Mouse (Mus musculus): Measurements from ENCODE around the gene Sema6c.

Gene Sema6c

DNA sequence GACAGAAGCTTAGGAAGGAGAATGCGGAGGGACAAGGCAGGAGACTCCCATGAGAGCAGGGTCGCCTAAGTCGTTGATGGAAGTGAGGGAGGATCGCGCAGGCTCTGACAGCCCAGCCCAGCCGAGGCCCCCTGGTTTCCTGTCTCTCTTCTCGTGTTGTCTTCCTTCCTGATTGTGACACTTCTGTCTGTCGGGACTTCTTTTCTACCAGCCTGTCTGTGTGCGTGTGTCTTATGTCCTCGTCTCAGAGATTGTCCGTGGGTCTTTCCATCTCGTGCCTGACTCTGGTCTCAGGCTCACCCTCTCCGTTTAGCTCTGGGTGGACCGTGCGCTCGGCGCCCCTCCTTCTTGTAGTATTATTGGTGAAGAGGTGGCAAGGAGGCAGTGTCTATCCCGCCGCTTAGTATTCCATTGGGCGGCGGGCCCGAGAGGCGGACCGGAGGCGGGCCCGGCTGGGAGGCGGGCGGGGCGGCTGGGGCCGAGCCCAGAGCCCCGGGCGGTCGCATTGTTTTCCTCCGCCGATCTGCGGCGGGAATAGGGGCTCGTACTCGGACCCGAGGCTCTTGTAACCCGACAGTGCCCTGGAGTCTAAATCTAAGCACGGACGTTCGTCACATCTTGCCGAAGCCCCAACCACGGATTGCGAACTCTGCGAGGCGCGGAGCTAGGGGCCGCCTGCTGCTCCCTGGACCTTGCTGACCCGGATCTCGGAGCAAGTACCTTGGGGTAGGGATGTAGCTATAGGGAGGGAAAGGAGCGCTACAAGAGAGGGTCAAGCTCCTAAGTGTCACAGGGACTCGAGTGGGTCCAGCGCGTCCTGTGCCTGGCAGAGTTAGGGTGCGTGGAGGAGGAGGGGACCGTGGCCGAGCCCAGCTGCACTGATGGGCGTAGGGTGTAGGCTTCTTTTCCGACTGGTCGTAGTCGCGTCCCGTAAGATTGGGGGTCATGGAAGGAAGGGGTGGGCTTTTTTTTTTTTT, at the start of gene Sema6c:
TSS of gene Sema6c (plus strand) at position 471 of the 977 bp plus-strand sequence.
- in situ Hi-C loops (cut with MboI; ENCODE audit: unreplicated experiment in 2 of 2) = loop anchor here in 1 of 2 experiments (10.0 kb wide), 1 partner anchor 105 kb away; no protein-coding TSS in a partner anchor

DNA sequence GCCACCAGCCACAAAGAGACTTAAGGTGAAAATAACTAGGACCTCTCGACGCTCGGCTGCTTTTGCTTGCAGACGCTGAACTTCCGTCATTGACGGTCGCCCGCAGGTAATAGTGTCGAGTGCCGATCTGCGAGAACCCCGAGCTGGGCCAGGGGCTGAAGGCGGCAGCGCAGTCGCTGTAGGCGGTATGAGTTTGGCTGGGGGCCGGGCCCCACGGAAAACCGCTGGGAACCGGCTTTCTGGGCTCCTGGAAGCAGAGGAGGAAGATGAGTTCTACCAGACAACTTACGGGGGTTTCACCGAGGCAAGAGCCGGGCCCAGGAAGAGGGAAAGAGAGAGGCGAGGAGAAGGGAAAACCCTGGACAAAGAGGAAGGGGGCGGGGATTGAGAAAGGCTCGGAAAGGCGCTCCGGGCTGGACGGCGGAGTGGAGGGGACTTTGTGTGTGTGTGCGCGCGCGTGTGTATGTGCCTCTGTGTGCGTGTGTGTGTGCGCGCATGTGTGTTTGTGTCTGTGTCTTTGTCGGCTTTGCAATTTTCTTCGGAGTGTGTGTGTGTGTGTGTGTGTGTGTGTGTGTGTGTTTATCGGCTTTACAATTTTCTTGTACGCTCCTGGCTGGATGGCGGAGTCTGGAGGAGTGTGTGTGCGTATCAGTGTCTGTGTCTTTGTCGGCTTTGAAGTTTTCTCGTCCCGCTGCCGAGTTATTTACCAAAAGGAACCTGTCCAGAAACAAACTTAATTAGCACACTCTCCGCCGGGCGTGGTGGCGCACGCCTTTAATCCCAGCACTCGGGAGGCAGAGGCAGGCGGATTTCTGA, 49.1 kb upstream of the Sema6c start, which contains the start of gene Vps72:
TSS of gene Vps72 (plus strand) at position 112 of the 816 bp plus-strand sequence.
- in situ Hi-C loops (cut with MboI; ENCODE audit: unreplicated experiment in 2 of 2) = no loop called here

DNA sequence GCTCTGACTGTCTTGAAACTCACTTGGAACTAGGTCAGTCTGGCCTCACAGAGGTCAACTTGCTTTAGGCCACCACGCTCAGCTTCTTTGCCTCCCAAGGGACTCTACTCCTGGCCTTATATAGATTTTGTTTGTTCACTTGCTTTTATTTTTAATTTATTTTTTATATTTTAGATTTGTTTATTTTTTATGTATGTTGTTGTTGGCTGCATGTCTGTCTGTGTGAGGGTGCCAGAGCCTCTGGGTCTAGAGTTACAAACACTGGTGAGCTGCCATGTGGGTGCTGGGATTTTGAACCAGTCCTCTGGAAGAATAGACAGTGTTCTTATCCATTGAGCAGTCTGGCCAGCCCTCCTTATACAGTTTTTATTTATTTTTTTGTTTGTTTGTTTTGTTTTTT, 47.5 kb upstream of the Sema6c start:
- in situ Hi-C loops (cut with MboI; ENCODE audit: unreplicated experiment in 2 of 2) = no loop called here

DNA sequence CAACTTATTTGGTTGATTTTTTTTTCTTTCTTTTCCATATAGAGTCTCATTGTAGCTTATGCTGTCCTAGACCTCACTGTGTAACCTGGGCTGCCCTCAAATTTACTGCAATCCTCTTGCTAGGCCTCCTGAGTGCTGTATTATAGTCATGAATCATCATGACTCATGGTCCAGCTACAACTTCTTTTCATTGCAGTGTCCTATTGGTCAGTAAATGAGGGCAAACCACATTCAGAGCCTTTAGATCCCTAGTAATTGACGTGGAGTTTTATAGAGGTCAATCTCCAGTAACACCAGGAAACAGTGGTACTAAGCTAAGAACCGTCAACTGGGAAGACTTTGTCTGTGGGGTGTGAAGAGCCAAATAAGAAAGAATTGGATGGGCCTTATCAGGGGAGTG, 42.5 kb upstream of the Sema6c start:
- in situ Hi-C loops (cut with MboI; ENCODE audit: unreplicated experiment in 2 of 2) = no loop called here

DNA sequence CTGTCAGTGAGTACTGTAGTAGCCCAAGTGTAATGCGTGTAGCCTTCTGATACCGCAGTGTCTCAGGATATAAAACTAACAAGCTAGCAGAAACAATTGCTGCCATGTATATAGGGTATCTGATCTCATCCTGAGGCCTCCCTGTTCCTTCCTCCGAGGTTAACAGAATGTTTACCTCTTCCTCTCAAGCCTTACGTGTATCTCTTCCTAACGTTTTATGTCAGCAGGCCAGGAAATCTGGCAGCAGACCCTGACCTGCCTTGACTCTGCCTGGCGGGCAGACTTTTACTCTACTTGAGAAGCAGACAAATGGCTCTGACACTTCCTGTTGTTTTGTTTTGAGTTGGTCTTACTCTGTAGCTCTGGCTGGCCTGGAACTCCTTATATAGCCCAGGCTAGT, 38.7 kb upstream of the Sema6c start:
- in situ Hi-C loops (cut with MboI; ENCODE audit: unreplicated experiment in 2 of 2) = no loop called here

DNA sequence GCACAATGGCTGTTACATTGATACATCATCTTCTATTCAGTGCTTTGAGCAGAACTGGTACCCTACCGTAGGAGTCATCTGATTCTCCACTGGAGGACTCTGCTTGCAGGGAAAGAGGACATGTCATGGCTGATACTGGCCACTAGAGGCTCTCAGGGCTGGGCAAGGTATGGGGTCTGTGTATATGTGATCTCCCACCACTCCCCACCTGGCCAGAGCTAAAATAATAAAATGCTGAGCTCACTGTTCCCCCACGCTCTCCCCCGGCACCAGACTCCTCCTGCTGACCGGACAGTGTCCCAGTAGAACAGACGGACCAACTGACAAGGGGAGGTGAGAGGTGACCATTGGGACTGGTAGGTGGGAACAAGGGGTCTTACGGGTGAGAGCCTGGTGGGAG, 36.0 kb upstream of the Sema6c start, which contains the start of gene Tmod4:
TSS of gene Tmod4 (plus strand) at position 231 of the 400 bp plus-strand sequence.
- in situ Hi-C loops (cut with MboI; ENCODE audit: unreplicated experiment in 2 of 2) = no loop called here

DNA sequence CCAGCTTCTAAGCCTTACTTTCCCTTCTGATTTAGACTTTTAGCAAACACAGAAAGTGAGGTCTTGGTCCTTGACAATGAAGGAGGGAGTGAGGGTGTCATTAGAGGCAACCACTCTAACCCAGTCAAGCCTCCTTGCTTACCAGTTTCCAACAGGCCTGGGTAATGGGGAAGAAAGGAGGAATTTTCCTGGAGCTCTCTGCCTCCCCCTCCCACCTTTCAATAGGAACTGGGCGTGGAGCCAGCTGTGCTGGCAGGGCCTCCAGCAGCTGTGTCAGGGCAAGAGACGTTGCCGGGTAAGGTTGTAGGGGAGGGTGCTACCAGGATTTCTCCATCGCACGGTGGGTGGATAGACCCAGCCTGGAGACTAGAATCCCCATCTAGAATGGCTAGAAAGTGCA, 35.3 kb upstream of the Sema6c start:
- in situ Hi-C loops (cut with MboI; ENCODE audit: unreplicated experiment in 2 of 2) = loop anchor here in 1 of 2 experiments (25.0 kb wide), 1 partner anchor 137 kb away; the partner anchor contains the start of gene Bnipl

DNA sequence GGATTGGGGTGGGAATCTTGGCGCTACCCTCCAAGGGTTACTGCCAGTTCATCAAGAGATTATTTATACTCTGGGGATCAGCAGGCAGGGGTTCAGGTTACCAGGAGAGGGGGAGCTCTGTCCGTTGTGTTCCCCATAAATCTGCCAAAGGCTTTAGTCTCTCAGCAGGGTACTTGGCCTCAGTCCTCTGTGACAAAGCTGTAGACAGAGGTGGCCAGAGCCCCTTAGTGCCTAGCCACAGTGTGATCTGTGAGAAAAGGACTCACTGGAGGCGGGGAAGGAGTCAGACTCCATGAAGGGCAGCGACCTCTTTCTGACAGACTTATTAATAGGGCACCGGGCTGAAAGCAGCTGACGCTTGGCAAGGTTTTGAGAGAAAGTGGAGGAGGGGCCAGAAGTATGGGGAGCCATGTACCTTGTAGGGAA, 31.0 kb upstream of the Sema6c start:
- in situ Hi-C loops (cut with MboI; ENCODE audit: unreplicated experiment in 2 of 2) = loop anchor here in 1 of 2 experiments (25.0 kb wide), 1 partner anchor 133 kb away; the partner anchor contains the start of gene Bnipl

DNA sequence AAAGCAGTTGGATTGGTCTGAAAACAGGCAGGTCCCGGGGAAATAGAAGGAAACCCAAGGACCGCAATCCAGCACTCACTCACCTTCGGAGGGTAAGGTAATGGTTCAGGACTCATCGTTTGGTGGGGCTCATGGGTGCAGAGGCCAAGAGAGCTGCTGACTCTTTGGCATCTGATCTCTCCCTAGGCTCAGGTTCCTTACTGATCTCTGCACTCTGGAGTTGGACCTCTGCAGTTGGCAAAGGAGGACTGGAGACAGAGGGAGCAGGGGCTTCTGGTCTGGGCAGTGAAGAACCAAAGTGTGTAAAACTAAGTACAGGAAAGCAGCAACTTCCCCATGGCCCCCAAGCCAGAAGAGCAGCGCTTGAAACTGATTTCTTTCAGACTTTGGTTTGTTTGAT, 30.2 kb upstream of the Sema6c start:
- in situ Hi-C loops (cut with MboI; ENCODE audit: unreplicated experiment in 2 of 2) = loop anchor here in 1 of 2 experiments (25.0 kb wide), 1 partner anchor 132 kb away; the partner anchor contains the start of gene Bnipl

DNA sequence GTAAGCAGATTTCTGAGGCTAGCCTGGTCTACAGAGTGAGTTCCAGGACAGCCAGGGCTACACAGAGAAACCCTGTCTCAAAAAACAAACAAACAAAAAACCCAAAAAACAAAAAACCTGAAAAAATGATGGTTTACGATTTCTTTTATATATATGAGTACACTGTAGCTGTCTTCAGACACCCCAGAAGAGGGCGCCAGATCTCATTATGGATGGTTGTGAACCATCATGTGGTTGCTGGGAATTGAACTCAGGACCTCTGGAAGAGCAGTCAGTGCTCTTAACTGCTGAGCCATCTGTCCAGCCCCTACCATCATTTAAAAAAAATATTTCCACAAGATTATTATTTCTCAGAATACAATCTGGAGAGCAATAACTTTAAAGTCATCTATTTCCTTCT, 27.9 kb upstream of the Sema6c start:
- in situ Hi-C loops (cut with MboI; ENCODE audit: unreplicated experiment in 2 of 2) = loop anchor here in 1 of 2 experiments (25.0 kb wide), 1 partner anchor 130 kb away; the partner anchor contains the start of gene Bnipl

DNA sequence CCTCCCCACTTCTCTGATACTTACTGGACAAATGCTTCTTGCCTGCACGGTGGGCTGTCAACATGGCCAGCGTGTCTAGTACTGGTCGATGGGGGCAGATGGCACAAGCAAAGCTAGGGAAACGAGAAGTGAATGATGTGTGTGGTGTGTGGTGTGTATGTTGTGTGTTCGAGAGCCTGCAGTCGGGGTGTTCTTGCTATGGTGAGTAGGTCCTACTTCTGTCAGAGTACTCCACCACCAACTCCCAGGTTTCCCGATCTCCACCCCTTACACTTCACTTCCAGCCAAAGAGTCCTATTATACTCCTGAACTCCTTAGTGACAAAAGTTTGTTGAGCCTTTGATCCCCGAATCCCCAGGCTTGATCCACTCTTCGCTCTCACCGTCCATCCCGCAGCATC, 27.1 kb upstream of the Sema6c start:
- in situ Hi-C loops (cut with MboI; ENCODE audit: unreplicated experiment in 2 of 2) = loop anchor here in 1 of 2 experiments (25.0 kb wide), 1 partner anchor 129 kb away; the partner anchor contains the start of gene Bnipl

DNA sequence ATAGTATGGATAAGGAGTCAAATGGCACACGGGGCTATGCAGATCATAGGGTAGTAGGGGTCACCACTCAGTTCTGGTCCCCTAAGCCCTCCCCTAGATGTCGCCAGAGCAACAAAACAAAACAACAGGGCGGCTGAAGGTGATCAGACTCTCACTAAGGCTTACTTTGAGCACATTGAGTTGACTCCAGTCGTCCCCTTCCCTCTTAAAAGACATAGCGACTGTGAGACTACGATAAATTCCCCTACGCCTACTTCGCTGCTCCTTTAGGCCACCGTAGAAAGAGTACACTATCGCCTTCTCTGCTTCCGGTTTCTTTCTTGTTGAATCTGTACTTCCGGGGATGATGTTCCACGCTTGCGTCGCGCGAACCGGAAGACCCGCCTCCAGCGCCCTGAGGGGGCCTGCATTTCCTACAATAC, 26.6 kb upstream of the Sema6c start, which contains the start of the genes Scnm1 and Lysmd1:
TSS of gene Scnm1 (minus strand) at position 332 of the 422 bp plus-strand sequence.
TSS of gene Lysmd1 (plus strand) at position 409 of the 422 bp plus-strand sequence.
- in situ Hi-C loops (cut with MboI; ENCODE audit: unreplicated experiment in 2 of 2) = loop anchor here in 1 of 2 experiments (25.0 kb wide), 1 partner anchor 129 kb away; the partner anchor contains the start of gene Bnipl

DNA sequence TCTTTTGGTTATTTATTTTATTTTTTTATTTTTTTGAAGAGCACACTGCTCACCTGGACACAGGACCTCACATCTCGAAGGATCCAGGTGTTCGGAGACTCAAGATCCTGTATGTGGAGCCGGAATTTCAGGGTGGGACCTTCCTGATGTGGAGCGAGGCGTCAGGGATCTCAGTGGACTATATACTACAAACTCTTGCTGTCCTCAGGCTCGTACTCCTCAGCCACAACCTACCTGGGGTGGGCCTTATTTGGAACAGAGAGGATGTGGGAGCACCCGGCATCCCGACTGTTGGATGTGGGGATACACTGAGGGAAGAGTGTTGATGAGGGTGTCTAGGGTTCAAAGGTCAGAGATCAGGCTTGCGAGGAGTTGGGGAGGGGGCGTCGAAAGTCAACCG, 26.1 kb upstream of the Sema6c start:
- in situ Hi-C loops (cut with MboI; ENCODE audit: unreplicated experiment in 2 of 2) = loop anchor here in 1 of 2 experiments (25.0 kb wide), 1 partner anchor 128 kb away; the partner anchor contains the start of gene Bnipl

DNA sequence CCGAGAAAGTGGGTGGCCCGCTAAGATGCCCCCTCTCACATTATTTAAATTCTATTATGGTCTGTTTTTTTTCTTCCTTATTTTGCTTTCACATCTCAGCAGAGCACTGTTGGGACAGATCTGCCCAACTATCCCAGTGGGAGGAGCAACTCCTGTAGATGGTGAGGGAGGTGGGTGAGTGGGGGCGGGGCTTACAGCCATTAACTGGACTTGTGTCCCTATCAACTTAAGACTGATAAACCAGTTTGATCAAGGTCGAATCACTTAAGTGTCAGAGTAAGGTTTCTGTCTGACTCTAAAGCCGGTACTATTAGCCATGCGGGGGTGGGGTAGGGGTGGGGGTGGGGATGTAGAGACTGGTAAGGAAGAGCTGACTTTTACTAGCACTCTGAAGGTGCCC, 25.2 kb upstream of the Sema6c start:
- in situ Hi-C loops (cut with MboI; ENCODE audit: unreplicated experiment in 2 of 2) = loop anchor here in 1 of 2 experiments (25.0 kb wide), 1 partner anchor 127 kb away; the partner anchor contains the start of gene Bnipl

DNA sequence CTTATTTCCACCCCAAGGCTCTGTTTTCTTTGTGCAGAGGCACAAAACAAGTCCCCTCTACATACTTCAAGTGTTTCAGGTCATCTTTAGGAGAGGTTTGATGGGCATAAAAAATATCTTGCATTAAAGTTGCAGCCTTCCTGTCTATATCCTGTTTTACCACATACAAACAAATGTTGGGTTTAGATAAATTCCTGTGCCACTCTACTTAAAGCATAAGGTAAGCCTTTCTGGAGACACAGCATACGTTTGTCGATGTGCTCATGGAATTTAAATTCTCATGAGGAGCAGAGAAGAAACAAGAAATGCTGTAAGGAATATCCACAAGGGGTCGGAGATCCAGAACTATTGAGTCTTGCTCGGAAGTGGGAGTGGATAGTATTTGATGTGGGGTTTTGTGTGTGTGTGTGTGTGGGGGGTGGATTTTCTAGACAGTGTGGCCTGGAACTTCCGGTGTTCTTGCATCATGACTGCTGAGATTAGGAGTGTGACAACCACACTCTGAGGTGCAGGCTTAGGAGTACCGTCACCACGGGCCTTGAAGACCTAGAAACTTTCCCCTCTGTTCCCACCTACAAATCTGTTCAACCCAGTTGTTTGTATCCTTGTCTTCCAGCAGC, 24.7 kb upstream of the Sema6c start:
- in situ Hi-C loops (cut with MboI; ENCODE audit: unreplicated experiment in 2 of 2) = loop anchor here in 1 of 2 experiments (25.0 kb wide), 1 partner anchor 127 kb away; the partner anchor contains the start of gene Bnipl

DNA sequence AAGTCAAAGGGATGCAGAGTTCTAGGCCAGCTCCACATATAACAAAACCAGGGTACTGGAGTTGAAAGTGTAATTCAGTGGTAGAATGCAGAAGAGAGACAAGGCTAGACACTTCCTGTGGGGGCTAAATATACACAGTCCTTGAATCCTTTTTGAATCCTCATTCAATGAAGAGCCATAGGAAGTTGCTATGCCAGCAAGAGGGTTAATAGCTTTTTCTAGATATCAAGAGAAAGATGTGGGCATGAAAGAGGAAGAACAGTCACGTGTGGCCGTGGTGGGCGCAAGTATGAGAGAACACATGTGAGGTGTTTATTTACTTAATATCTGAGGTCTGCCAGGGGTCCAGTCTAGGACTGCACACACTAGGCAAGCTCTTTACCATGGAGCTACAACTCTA, 23.9 kb upstream of the Sema6c start:
- in situ Hi-C loops (cut with MboI; ENCODE audit: unreplicated experiment in 2 of 2) = loop anchor here in 1 of 2 experiments (25.0 kb wide), 1 partner anchor 126 kb away; the partner anchor contains the start of gene Bnipl

DNA sequence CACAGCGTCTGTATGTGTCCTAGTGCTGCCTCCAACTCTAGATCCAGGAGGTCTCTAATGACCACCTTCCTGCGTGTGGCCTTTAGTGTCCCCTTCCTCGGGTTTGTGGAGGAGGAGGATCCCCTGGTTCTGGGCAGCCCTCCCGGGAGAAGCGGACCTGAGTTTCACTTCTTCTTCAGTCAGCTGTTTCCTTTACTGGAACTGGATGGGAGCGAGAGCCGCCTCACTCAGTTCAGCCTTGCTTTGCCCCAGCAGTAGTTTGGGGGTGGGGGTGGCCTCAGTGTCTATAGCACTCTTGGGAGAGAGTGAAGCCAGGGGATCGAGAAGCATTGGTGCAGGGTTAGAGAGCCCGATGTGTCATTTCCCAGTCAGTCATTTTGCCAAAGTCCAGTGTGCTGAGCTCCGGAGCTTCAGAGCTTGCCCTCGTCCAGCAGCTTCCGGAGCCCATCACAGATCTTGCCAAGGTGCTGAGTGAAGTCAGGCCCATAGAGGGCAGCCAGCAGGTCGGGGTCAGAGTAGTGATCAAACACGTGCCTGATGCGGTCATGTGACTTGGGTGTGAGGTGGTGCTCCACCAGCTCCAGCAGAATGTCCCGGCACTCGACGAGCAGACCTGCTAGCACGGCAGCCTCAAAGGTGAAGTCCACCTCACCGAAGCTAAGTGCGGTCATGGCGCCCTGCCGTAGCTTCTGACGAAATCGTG, 20.5 kb upstream of the Sema6c start:
- in situ Hi-C loops (cut with MboI; ENCODE audit: unreplicated experiment in 2 of 2) = loop anchor here (5.0 to 25.0 kb wide), 3 partner anchors 78 to 123 kb away; partner anchors contain the start of genes Bnipl (in 1 of the 2) and Gabpb2 (in 1 of the 2)

DNA sequence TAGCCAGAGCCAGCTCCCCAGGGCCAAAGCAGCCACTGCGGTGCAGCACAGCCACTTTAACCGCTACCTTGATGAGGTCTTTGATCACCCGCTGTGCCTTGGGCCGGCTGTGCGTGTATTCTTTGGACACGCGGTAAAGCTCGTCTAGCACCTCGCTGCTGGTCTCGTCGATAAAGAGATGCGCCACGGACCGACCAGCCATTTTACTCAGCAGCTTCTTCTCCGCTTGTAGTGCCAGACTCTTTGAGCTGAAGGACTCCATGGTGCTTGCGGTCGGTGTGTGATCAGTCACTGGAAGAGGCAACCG, 20.0 kb upstream of the Sema6c start:
- in situ Hi-C loops (cut with MboI; ENCODE audit: unreplicated experiment in 2 of 2) = loop anchor here (5.0 to 25.0 kb wide), 3 partner anchors 77 to 122 kb away; partner anchors contain the start of genes Bnipl (in 1 of the 2) and Gabpb2 (in 1 of the 2)

All from v-Abl transformed pro-B cells (cell line).